Mouse (Mus musculus) neural tube, embryonic 12.5 days (tissue): ENCODE results near the gene Emc9. TPM values are rescaled to one million over a fixed set of nuclear protein-coding genes. Genes with fewer than 3 reads are reported as not detected.
A peak's percentile ranks its signal among the peaks of the same experiment; 100 is the strongest.

Source experiments
- ATAC-seq: fragments of 200-750 bp; cut with Nextera tagmentation; 2 replicates; pipeline ENCODE4 v1.8.0; 2017; ENCODE audit warnings: low read depth, mild to moderate bottlenecking, moderate TSS enrichment, moderate library complexity; ENCODE audit not compliant: low FRiP score
- H3K27ac ChIP-seq: fragments of 300-500 bp; sonication (generic); 2 replicates; pipeline ENCODE4 v1.5.1; 2016
- H3K27me3 ChIP-seq: fragments of 300-500 bp; sonication (generic); replicated peaks from 2 replicates; pipeline ENCODE4 v1.6.1; 2016; ENCODE audit warnings: mild to moderate bottlenecking
- H3K36me3 ChIP-seq: fragments of 300-500 bp; sonication (generic); 2 replicates; pipeline ENCODE4 v1.6.1; 2016; ENCODE audit warnings: mild to moderate bottlenecking
- H3K4me1 ChIP-seq: fragments of 300-500 bp; sonication (generic); 2 replicates; pipeline ENCODE4 v1.6.1; 2016
- H3K4me2 ChIP-seq: fragments of 300-500 bp; sonication (generic); replicated peaks from 2 replicates; pipeline ENCODE4 v1.6.1; 2016; ENCODE audit warnings: mild to moderate bottlenecking
- H3K4me3 ChIP-seq: fragments of 300-500 bp; sonication (generic); 2 replicates; pipeline ENCODE4 v1.5.1; 2016
- H3K9ac ChIP-seq: fragments of 300-500 bp; sonication (generic); 2 replicates; pipeline ENCODE4 v1.6.1; 2016; ENCODE audit warnings: mild to moderate bottlenecking
- H3K9me3 ChIP-seq: fragments of 300-500 bp; sonication (generic); 2 replicates; pipeline ENCODE4 v1.6.1; 2016; ENCODE audit warnings: mild to moderate bottlenecking
- WGBS: fragments of 180-500 bp; shearing (Covaris S2); methylation state at CpG from one replicate; pipeline ENCODE4 v1.1.7; 2016; 5-methylcytosine and 5-hydroxymethylcytosine counted together
- polyA plus RNA-seq: library from polyadenylated mRNA; unstranded; fragments of >200 nt; fragmentation: Nextera tagmentation; extraction: Ambion mirVana; gene quantifications from 2 replicates; pipeline ENCODE4 v1.2.1, GENCODE M21; 2016

Emc9 gene
- polyA plus RNA-seq, 1 experiment from 2014 or later, result 12.7 TPM

DNA sequence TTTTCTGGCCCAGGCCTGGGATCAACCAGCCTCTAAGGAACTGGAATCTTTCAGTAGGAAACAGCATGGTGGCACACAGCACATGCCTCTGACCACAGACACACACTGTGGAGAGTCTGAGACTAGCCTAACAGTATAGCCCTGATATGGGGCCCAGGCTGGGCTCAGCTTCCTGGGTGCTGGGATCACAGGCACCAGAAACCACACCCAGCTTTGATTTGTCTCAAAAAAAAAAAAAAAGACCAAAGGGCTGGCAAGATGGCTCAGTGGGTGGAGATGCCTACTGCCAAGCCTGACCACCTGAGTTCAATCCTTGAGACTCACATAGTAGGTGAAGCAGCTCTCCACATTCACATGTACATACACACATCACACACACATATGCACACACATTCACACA, 30.5 kb downstream of the Emc9 start:
- Histone ChIP-seq H3K4me2 (no peak overlapping the region), H3K36me3 (no peaks in the 10 kb centered on the region), H3K4me1 (no peaks in the 10 kb centered on the region), H3K9ac (no peak overlapping the region), H3K9me3 (no peaks in the 10 kb centered on the region), H3K27ac (no peak overlapping the region), H3K27me3 (no peaks in the 10 kb centered on the region), H3K4me3 (no peak overlapping the region)
- no peak for ATAC-seq

DNA sequence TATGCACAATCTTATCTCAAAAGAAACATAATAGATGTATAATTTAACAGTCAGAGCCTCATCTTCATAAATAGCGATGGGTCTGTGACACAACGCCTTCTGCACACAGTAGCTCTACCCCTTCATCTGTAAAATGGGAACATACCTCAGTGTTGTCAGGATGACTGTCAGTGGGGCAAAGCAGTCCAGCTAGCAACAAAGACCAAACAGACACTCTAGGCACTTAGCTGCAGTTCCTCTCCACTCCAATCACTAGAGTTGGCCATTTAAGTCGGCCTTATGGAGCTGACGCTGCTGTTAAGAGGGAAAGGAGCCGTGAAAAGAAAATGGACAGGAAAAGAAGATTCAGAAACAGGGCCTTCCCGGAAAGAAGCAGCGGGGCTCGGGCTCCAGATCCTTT, 33.3 kb downstream of the Emc9 start:
- no peaks in the 10 kb centered on the region for H3K4me1 ChIP-seq
- no peak overlapping the region for H3K4me2 ChIP-seq
- 89% methylated on average over 8 of the region's 8 CpGs for WGBS

DNA sequence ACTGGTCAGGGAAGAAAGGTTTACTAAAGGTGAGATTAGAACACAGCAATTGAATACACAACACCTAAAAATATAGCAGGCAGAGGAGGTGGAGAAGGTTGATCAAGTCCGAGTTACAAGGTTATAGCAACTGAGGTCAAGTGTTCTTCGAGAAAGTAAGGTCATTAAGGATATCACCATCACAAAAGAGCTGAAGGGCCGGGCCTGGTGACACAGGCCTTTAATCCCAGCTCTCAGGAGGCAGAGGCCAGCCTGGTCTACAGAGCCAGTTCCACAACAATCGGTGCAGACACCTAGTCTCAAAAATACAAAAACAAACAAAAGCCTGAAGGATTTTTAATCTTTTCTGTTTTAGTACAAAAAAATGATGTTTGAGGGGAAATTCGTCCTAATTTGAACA, 33.8 kb downstream of the Emc9 start:
- 58% methylated on average over 5 of the region's 5 CpGs for WGBS

More for the DNA sequence above, 33.3 kb downstream of the Emc9 start:
- H3K4me3 ChIP-seq, result no peak overlapping the region
- H3K9ac ChIP-seq, result no peak overlapping the region
- H3K27ac ChIP-seq, result no peak overlapping the region
- ATAC-seq, result no peak
- H3K36me3 ChIP-seq, result peaks cover 17% of the 10 kb centered on the region
- no peaks in the 10 kb centered on the region for H3K27me3 ChIP-seq
- H3K9me3 ChIP-seq, result no peaks in the 10 kb centered on the region

DNA sequence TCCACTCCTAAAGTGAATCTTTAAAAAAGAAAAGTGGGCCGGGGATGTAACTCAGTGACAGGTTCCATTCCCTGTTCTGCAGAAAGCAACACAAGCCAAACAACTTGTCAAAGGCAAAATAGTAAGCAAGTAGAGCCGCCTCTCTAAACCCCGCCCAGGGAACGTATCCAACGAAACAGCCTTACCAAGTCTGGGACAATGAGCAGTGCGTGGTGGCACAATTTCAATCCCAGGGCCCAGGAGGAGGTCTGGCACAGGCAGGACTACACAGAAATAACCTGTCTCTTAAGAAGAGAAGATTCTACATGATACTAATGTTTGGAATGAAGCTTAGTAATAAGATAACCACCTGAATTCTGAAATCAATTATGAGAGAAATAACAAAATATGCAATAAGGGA, 34.9 kb downstream of the Emc9 start:
- Histone ChIP-seq H3K4me3 (no peak overlapping the region), H3K4me1 (no peaks in the 10 kb centered on the region), H3K9ac (no peak overlapping the region), H3K27me3 (no peaks in the 10 kb centered on the region), H3K27ac (no peak overlapping the region), H3K9me3 (no peaks in the 10 kb centered on the region), H3K4me2 (no peak overlapping the region), H3K36me3 (peaks cover 24% of the 10 kb centered on the region)
- no peak for ATAC-seq
- 85% methylated on average over 6 of the region's 6 CpGs for WGBS

More for the DNA sequence above, 33.8 kb downstream of the Emc9 start:
- ATAC-seq, result no peak
- no peaks in the 10 kb centered on the region for H3K9me3 ChIP-seq
- no peak overlapping the region for H3K27ac ChIP-seq
- peaks cover 21% of the 10 kb centered on the region for H3K36me3 ChIP-seq
- no peaks in the 10 kb centered on the region for H3K4me1 ChIP-seq
- no peak overlapping the region for H3K4me2 ChIP-seq
- H3K4me3 ChIP-seq, result no peak overlapping the region
- no peaks in the 10 kb centered on the region for H3K27me3 ChIP-seq
- no peak overlapping the region for H3K9ac ChIP-seq

DNA sequence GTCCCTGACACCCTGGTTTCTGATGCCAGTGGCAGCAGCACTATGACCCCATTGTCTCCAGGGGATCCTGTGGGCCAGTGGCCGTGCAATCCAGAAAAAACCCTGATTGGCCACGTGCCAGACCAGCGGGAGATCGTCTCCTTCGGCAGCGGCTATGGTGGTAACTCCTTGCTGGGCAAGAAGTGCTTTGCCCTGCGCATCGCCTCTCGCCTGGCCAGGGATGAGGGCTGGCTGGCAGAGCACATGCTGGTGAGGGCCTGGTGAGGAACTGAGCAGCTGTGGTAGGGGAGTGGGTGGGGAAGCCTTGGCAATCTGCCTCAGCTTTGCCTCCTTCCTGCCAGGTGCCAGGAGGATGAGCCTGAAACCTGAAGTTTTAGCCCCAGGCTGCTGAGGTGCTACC, 40.8 kb downstream of the Emc9 start:
- no peak overlapping the region for H3K4me2 ChIP-seq
- H3K9ac ChIP-seq, result no peak overlapping the region
- ATAC-seq, result no peak
- no peaks in the 10 kb centered on the region for H3K27me3 ChIP-seq
- H3K27ac ChIP-seq, result no peak overlapping the region
- H3K4me1 ChIP-seq, result peaks cover 20% of the 10 kb centered on the region
- H3K36me3 ChIP-seq, result peaks cover 30% of the 10 kb centered on the region
- H3K4me3 ChIP-seq, result no peak overlapping the region
- WGBS, result 76% methylated on average over 9 of the region's 9 CpGs
- no peaks in the 10 kb centered on the region for H3K9me3 ChIP-seq

DNA sequence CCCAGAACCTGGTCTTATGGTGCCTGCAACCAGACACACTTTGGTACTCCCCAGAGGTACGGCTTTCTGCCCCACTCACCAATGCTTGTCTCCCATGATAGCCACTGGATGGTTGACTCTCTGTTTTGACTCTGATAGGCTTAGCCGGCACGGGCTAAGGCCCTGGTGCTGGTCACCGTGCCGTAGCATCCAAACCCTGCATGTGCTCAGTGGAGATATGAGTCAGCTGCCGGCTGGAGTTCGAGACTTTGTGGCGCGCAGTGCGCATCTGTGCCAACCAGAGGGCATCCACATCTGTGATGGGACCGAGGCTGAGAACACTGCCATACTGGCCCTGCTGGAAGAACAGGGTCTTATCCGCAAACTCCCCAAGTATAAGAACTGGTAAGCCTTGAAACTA, 42.8 kb downstream of the Emc9 start:
- no peaks in the 10 kb centered on the region for H3K27me3 ChIP-seq
- WGBS, result 98% methylated on average over 12 of the region's 12 CpGs
- no peak overlapping the region for H3K27ac ChIP-seq
- H3K4me3 ChIP-seq, result no peak overlapping the region
- peaks cover 20% of the 10 kb centered on the region for H3K4me1 ChIP-seq
- H3K36me3 ChIP-seq, result peaks cover 13% of the 10 kb centered on the region; the same call in 1 of the 2 replicates
- no peak overlapping the region for H3K9ac ChIP-seq
- no peaks in the 10 kb centered on the region for H3K9me3 ChIP-seq
- no peak for ATAC-seq
- no peak overlapping the region for H3K4me2 ChIP-seq

DNA sequence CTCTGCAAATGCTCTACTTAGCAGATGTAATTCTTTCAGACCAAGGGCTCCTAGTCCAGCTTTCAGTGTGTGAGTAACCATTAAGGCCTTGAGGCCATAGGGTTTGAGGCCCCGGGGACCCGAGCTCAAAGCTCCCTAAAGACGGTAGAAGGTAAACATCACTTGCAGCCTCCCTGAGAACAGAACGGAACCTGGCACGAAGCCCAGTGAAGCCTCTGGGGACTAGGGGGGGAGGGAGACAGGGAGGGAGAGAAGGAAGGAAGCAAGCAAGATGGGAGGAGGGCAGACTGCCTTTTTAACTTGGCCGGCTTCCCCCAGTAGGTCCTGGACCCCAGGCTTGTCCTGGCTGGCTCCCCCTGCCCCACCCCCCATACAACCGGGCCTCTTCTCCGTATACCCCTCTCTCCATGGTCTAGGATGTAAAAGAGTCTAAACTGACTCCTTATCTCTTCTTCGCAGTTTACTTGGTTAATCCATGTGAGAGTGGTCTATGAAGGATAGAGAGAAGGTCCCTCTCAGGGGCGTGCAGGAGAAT, 44.2 kb downstream of the Emc9 start:
- Histone ChIP-seq H3K9ac (peak overlapping the region; percentile 63), H3K27ac (0 out of 2 replicates have a peak overlapping the region, but pooled peaks have one; percentile 1), H3K4me1 (peaks cover 20% of the 10 kb centered on the region), H3K9me3 (no peaks in the 10 kb centered on the region), H3K4me2 (peak overlapping the region; percentile 83), H3K36me3 (peaks cover 6% of the 10 kb centered on the region; the same call in 1 of the 2 replicates), H3K4me3 (peak overlapping the region; percentile 50), H3K27me3 (no peaks in the 10 kb centered on the region)
- 9% methylated on average over 10 of the region's 10 CpGs for WGBS
- ATAC-seq, result peak; percentile 48

DNA sequence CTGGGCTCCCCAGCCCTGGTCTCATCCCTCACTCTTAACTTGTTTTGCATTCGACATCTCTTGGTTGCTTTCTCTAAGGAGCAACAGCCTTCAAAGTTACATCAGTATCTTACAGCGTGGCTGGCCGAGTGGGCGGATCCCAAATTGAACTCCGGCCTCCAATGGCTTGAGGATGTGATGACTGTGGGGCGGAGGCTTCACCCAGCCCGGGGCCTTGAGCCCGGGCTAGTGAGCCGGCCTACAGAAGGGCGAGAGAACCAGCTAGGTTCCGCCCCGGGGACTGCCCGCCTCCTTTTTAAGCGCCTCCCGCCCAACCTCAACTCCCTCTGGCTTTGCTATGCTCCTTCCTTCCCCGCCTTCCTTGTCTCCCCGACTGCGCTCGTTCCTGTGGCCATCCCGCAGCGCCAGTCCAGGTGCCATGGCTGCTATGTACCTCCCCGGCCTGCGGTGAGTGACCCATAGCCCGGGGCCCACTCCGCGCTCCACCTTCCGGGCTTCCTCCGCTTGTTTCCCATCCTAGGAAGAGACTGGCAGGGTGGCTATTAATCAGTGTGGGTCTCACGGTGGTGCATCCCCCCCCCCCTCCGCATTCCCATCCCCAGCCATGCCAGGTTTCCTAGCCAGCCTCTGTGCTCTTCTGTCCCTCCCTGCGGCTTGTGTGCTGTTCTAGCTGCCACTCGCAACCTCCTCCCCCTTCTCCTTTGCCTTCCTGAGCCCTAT, 44.9 kb downstream of the Emc9 start, which contains the start of gene Pck2:
Pck2 (plus strand) TSS at position 200 of the 720 bp plus-strand sequence.
- H3K4me2 ChIP-seq, result peak within 1 kb of the TSS; percentile 83
- H3K9ac ChIP-seq, result peak within 1 kb of the TSS; percentile 63
- no peaks in the 10 kb centered on the region for H3K9me3 ChIP-seq
- H3K4me3 ChIP-seq, result peak within 1 kb of the TSS; percentile 50
- peaks cover 6% of the 10 kb centered on the region; the same call in 1 of the 2 replicates for H3K36me3 ChIP-seq
- peaks cover 20% of the 10 kb centered on the region for H3K4me1 ChIP-seq
- 0 out of 2 replicates have a peak within 1 kb of the TSS, but pooled peaks have one; percentile 1 for H3K27ac ChIP-seq
- WGBS, result under 1% methylated on average over 32 of the region's 32 CpGs
- no peaks in the 10 kb centered on the region for H3K27me3 ChIP-seq
- peak; percentile 81 for ATAC-seq

DNA sequence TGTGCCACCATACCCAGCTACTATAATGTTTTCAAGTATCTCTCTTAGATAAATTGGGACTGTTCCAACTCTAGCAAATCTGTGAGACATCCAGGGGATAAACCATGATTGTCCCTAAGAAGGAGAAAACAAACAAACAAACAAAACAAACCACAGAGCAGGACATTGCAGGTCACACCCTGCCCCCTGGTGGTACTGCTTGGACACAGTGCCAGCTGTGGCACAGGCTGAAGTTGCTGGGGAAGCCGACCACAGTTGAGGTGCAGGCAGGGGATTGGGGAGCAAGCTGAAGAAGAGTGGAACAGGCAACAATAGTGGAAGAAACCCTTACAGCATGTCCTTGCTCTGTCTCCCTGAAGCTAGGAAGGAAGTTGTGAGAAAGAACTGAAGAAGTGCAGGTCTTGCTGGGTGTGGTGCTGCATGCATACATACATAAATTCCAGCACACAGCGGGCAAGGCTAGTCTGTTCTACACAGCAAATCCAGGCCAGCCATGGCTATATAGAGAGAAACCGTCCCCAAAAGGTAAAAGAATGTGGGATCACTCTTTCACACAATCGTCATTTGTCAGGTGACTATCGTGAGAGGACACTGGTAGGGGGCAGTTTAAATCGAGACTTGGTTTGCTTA, 48.9 kb downstream of the Emc9 start:
- WGBS, result 57% methylated on average over 6 of the region's 6 CpGs
- Histone ChIP-seq H3K4me2 (no peak overlapping the region), H3K9me3 (no peaks in the 10 kb centered on the region), H3K27me3 (no peaks in the 10 kb centered on the region), H3K4me3 (no peak overlapping the region), H3K9ac (no peak overlapping the region), H3K36me3 (no peaks in the 10 kb centered on the region), H3K4me1 (peaks cover 15% of the 10 kb centered on the region), H3K27ac (no peak overlapping the region)
- no peak for ATAC-seq

Other genes starting within 250 kb of the Emc9 start
- gene Dhrs4, start 106.5 kb downstream of the Emc9 start, polyA plus RNA-seq, result 41.5 and 41.7 TPM in 2 replicates
- gene Carmil3, start 94.7 kb downstream of the Emc9 start, polyA plus RNA-seq, result 16.1 and 16.8 TPM in 2 replicates
- 1.4 and 2.4 TPM in 2 replicates for gene Cpne6, start 74.9 kb downstream of the Emc9 start, polyA plus RNA-seq
- gene Nrl, start 60.3 kb downstream of the Emc9 start, polyA plus RNA-seq, result 0.10 and 0.19 TPM in 2 replicates
- 18.2 and 21.0 TPM in 2 replicates for gene Pck2, start 45.0 kb downstream of the Emc9 start, polyA plus RNA-seq
- 103 and 105 TPM in 2 replicates for gene Dcaf11, start 25.3 kb downstream of the Emc9 start, polyA plus RNA-seq
- not detected in 2 replicates for gene A730061H03Rik, start 24.9 kb downstream of the Emc9 start, polyA plus RNA-seq
- 4.0 and 4.3 TPM in 2 replicates for gene Fitm1, start 9.7 kb downstream of the Emc9 start, polyA plus RNA-seq
- 120 and 128 TPM in 2 replicates for gene Psme1, start 7.2 kb downstream of the Emc9 start, polyA plus RNA-seq
- gene Psme2, start 5.8 kb upstream of the Emc9 start, polyA plus RNA-seq, result 212 and 223 TPM in 2 replicates
- 17.8 and 21.0 TPM in 2 replicates for gene Rnf31, start 6.4 kb upstream of the Emc9 start, polyA plus RNA-seq
- 8.8 and 9.0 TPM in 2 replicates for gene Irf9, start 18.3 kb upstream of the Emc9 start, polyA plus RNA-seq
- gene Rec8, start 32.7 kb upstream of the Emc9 start, polyA plus RNA-seq, result 20.6 and 22.8 TPM in 2 replicates
- 73.7 and 85.6 TPM in 2 replicates for gene Ipo4, start 50.7 kb upstream of the Emc9 start, polyA plus RNA-seq
- 2.1 and 3.6 TPM in 2 replicates for gene Gm49378, start 52.6 kb upstream of the Emc9 start, polyA plus RNA-seq
- 62.7 and 68.6 TPM in 2 replicates for gene Tm9sf1, start 58.5 kb upstream of the Emc9 start, polyA plus RNA-seq
- gene Tssk4, start 64.9 kb upstream of the Emc9 start, polyA plus RNA-seq, result 0.53 and 0.77 TPM in 2 replicates
- 70.1 and 71.0 TPM in 2 replicates for gene Mdp1, start 75.2 kb upstream of the Emc9 start, polyA plus RNA-seq
- gene Gmpr2, start 86.6 kb upstream of the Emc9 start, polyA plus RNA-seq, result 60.7 and 61.6 TPM in 2 replicates
- gene Nedd8, start 86.8 kb upstream of the Emc9 start, polyA plus RNA-seq, result 555 and 567 TPM in 2 replicates
- gene Tinf2, start 96.5 kb upstream of the Emc9 start, polyA plus RNA-seq, result 44.1 and 45.7 TPM in 2 replicates
- gene Tgm1, start 128.6 kb upstream of the Emc9 start, polyA plus RNA-seq, result 0.34 and 0.36 TPM in 2 replicates
- 42.0 and 46.3 TPM in 2 replicates for gene Rabggta, start 137.0 kb upstream of the Emc9 start, polyA plus RNA-seq
- 74.1 and 81.8 TPM in 2 replicates for gene Dhrs1, start 160.4 kb upstream of the Emc9 start, polyA plus RNA-seq
- gene Nop9, start 160.4 kb upstream of the Emc9 start, polyA plus RNA-seq, result 44.2 and 47.0 TPM in 2 replicates
- 0.30 TPM in 1 of 2 replicates, not detected in the other for gene Cideb, start 173.2 kb upstream of the Emc9 start, polyA plus RNA-seq
- 0.37 and 0.52 TPM in 2 replicates for gene Ltb4r2, start 176.1 kb upstream of the Emc9 start, polyA plus RNA-seq
- 0.23 and 0.37 TPM in 2 replicates for gene Ltb4r1, start 180.7 kb upstream of the Emc9 start, polyA plus RNA-seq
- gene Adcy4, start 198.8 kb upstream of the Emc9 start, polyA plus RNA-seq, result 9.2 and 10.1 TPM in 2 replicates
- gene Ripk3, start 203.6 kb upstream of the Emc9 start, polyA plus RNA-seq, result 7.9 and 8.7 TPM in 2 replicates
- 22.0 and 24.8 TPM in 2 replicates for gene Nfatc4, start 237.8 kb upstream of the Emc9 start, polyA plus RNA-seq